Mouse (Mus musculus) layer of hippocampus, adult 9-11 months (tissue): ENCODE measurements around the gene Gm29564.
"Not testable (repeated sequence)": the region's sequence is repeated elsewhere in the genome, so short reads cannot be mapped to it uniquely, and the experiment has no call there.

Experiments used
- DNase-seq: peaks from one replicate; pipeline ENCODE4 v3.0.0; 2022

Gm29564 gene

GRCm38 (mm10) chrY:78212693-78213092 is at the start of gene Gm29564:
TSS of gene Gm29564 (plus strand) at chrY:78212993.
- DNase-seq: not testable (repeated sequence)
